Mouse (Mus musculus) limb, embryonic 11.5 days (tissue): ENCODE measurements around the gene Med29. TPM values are rescaled to one million over a fixed set of nuclear protein-coding genes. Genes with fewer than 3 reads are reported as not detected.

Experiments
- ATAC-seq: fragments of 200-750 bp; cut with Nextera tagmentation; 2 replicates; pipeline ENCODE4 v1.8.0; 2017; ENCODE audit warnings: low read depth; ENCODE audit not compliant: insufficient number of reproducible peaks, low FRiP score, low TSS enrichment
- DNase-seq: peaks from one replicate; pipeline ENCODE4 v3.0.0-alpha.2; 2015; ENCODE audit warnings: low spot score
- H3K27ac ChIP-seq: fragments of 300-500 bp; sonication (generic); replicated peaks from 2 replicates; pipeline ENCODE4 v1.5.1; 2014; ENCODE audit warnings: low read depth, mild to moderate bottlenecking, low read length
- H3K27me3 ChIP-seq: fragments of 300-500 bp; sonication (generic); 2 replicates; pipeline ENCODE4 v1.6.1; 2014; ENCODE audit warnings: mild to moderate bottlenecking, low read length, mixed read lengths; ENCODE audit not compliant: control insufficient read depth, insufficient read depth
- H3K36me3 ChIP-seq: fragments of 300-500 bp; sonication (generic); 2 replicates; pipeline ENCODE4 v1.6.1; 2014; ENCODE audit warnings: mild to moderate bottlenecking, low read length, moderate library complexity, mixed read lengths; ENCODE audit not compliant: control insufficient read depth, insufficient read depth
- H3K4me1 ChIP-seq: fragments of 300-500 bp; sonication (generic); 2 replicates; pipeline ENCODE4 v1.6.1; 2014; ENCODE audit warnings: low read length, mixed read lengths; ENCODE audit not compliant: control insufficient read depth, insufficient read depth
- H3K4me2 ChIP-seq: fragments of 300-500 bp; sonication (generic); 2 replicates; pipeline ENCODE4 v1.6.1; 2014; ENCODE audit warnings: low read depth, mild to moderate bottlenecking, moderate library complexity; ENCODE audit not compliant: severe bottlenecking
- H3K4me3 ChIP-seq: fragments of 300-500 bp; sonication (generic); 2 replicates; pipeline ENCODE4 v1.5.1; 2014; ENCODE audit warnings: low read depth, low read length
- H3K9ac ChIP-seq: fragments of 300-500 bp; sonication (generic); 2 replicates; pipeline ENCODE4 v1.6.1; 2014; ENCODE audit warnings: mild to moderate bottlenecking, low read length
- H3K9me3 ChIP-seq: fragments of 300-500 bp; sonication (generic); 2 replicates; pipeline ENCODE4 v1.6.1; 2016; ENCODE audit warnings: low read length; ENCODE audit not compliant: control insufficient read depth
- WGBS: fragments of 180-500 bp; shearing (Covaris S2); extraction: QIAGEN DNeasy Blood & Tissue Kit; methylation state at CpG from one replicate; pipeline ENCODE4 v1.1.7; 2014; 5-methylcytosine and 5-hydroxymethylcytosine counted together
- polyA plus RNA-seq: library from polyadenylated mRNA; unstranded; fragments of >200 nt; fragmentation: Nextera tagmentation; extraction: Ambion mirVana; gene quantifications from 2 replicates; pipeline ENCODE4 v1.2.1, GENCODE M21; 2014

The Med29 gene
- polyA plus RNA-seq, 1 experiment from 2014 or later: 53.5 TPM

DNA sequence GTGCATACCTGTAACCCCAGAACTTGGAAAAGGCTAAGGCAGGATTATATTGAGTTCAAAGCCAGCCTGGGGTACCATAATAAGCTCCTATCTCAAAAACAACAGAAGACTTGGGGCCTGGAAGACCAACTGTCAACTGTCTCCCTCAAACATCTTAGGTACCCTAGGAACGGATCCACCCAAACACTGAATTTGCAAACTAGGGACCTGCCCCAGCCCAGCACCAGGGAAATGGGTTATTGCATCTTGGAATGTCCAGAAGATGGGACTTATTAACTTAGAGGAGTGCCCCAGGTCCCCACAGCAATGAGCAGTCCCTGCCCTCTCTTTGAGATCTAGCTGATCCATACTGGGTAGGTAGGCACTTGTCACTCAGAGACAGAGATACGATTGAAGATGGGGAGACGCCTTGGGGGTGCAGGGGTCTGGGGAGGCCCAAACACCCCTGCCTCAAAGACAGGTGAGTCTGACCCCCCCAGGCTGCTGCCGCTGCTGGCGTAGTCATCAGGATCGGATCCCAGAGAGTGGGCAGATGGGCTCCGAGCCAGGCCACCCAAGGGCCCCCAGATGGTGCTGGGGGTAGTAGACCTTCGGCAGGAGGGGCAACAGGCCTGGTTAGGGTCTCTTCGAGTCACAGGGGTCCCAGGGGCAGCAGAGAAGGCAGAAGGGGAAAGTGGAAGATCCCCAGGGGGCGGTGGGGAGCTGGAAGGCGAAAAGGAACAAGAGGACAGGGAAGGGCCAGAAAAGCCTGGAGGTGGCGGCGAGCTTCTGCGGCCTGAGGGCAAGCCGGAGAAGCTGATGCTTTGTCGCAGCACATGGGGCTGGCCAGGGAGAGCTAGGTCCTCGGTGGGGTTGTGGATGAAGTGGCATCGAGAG is 15.1 kb downstream of the Med29 start:
- H3K27ac ChIP-seq: no peak overlapping the region
- ATAC-seq (no peak), DNase-seq (no peak)
- H3K4me3 ChIP-seq: peak overlapping the region; percentile 64
- no peaks in the 10 kb centered on the region for H3K36me3 ChIP-seq
- WGBS: 75% methylated on average over 18 of the region's 18 CpGs
- H3K9me3 ChIP-seq: no peaks in the 10 kb centered on the region
- H3K4me2 ChIP-seq: peak overlapping the region; percentile 96
- H3K9ac ChIP-seq: no peak overlapping the region
- peaks cover 42% of the 10 kb centered on the region for H3K4me1 ChIP-seq
- no peaks in the 10 kb centered on the region for H3K27me3 ChIP-seq

DNA sequence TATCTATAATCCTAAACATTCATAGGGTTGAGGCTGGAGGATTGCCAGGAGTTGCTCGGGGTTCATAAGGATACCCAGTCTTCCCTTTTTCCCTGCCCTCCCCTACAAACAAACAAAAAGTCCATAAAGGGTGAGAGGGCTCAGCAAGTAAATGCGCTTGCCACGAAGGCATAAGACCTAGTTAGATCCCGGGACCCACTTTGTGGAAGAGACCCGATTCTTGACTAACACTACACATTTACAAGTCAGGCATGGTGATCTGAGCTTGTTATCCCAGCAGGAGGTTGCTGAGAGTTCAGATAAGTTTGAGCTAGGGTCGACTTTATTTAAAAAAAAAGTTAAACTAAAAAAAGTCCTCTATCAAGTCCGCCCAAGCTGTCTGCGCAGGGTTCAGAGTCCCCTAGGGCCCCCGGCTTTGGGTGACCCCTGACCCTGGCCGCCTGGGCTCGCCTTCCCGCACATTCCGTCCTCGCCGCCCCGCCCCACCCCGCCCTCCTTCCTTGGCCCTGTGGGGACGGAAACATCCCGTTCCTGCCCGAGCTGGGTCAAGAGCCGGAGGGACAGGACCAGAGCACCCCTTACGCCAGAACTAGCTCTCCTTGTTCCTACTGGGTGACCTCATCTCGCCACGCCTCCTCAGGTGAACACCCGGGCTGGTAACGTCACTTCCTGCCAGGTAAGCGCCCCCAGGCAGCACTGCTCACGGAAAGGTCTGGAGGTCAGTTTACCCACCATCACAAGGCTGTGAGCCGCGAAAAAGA is 16.3 kb downstream of the Med29 start:
- no peak for ATAC-seq
- Histone ChIP-seq H3K27me3 (no peaks in the 10 kb centered on the region), H3K36me3 (no peaks in the 10 kb centered on the region), H3K9ac (peak overlapping the region; percentile 57), H3K4me1 (peaks cover 31% of the 10 kb centered on the region), H3K27ac (peak overlapping the region; percentile 96), H3K4me3 (peak overlapping the region; percentile 30), H3K9me3 (no peaks in the 10 kb centered on the region), H3K4me2 (peak overlapping the region; percentile 74)
- WGBS: 2% methylated on average over 30 of the region's 30 CpGs
- peak; percentile 74 for DNase-seq

DNA sequence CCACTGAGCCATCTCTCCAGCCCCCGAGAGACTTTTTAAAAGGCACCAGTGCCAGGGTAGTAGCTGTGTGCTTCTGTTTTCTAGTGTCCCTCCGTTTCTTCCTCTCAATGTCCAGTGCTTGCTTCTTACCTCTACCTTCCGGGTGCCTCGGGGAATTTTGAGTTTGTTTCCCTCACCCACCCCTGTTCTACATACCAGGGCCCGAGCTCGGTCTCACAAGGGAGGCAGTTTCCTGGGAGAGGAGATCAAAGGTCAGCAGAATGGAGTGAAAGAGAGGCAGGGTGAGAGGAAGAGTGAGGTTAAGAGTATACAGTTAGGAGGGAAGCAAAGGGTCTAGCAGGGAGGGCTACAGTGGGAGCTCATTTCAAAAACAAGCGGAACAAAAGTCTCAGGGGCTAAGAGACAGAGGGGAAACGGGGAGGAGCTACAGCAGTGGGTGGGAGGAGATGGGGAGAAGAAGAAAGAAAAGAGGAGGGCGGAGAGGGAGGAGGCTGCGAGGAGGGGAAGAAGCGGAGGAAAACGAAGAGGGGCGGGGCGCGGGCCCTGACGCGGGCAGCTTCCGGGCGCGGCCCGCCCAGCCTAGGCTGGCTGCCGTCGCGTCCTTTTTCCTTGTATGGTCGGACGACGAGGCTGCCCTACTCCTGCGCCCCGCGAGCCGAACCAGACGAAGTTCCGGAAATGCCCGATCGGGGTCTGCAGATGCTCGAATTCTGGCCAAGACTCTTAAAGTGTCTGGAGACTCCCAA is 17.2 kb downstream of the Med29 start:
- peak; percentile 45 for ATAC-seq
- Histone ChIP-seq H3K4me2 (peak overlapping the region; percentile 74), H3K27ac (peak overlapping the region; percentile 96), H3K27me3 (no peaks in the 10 kb centered on the region), H3K4me3 (peak overlapping the region; percentile 30), H3K36me3 (no peaks in the 10 kb centered on the region), H3K9ac (peak overlapping the region; percentile 57), H3K9me3 (no peaks in the 10 kb centered on the region), H3K4me1 (peaks cover 33% of the 10 kb centered on the region)
- DNase-seq: peak; percentile 93
- 2% methylated on average over 29 of the region's 36 CpGs for WGBS

DNA sequence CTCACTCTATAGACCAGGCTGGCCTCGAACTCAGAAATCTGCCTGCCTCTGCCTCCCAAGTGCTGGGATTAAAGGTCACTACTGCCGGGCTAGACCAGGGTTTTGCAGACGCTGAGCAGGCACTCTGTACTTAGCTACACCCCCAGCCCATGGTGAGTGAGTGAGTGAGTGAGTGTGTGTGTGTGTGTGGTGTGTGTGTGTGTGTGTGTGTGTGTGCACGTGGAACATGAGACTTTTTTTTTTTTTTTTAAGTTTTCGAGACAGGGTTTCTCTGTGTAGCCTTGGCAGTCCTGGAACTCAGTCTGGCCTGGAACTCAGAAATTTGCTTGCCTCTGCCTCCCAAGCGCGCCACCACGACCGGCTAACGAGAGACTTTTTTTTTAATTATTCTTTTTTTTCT is 17.9 kb downstream of the Med29 start:
- H3K4me3 ChIP-seq: no peak overlapping the region; the same call in 1 of the 2 replicates
- H3K27ac ChIP-seq: peak overlapping the region; percentile 96
- WGBS: 81% methylated on average over 10 of the region's 10 CpGs

DNA sequence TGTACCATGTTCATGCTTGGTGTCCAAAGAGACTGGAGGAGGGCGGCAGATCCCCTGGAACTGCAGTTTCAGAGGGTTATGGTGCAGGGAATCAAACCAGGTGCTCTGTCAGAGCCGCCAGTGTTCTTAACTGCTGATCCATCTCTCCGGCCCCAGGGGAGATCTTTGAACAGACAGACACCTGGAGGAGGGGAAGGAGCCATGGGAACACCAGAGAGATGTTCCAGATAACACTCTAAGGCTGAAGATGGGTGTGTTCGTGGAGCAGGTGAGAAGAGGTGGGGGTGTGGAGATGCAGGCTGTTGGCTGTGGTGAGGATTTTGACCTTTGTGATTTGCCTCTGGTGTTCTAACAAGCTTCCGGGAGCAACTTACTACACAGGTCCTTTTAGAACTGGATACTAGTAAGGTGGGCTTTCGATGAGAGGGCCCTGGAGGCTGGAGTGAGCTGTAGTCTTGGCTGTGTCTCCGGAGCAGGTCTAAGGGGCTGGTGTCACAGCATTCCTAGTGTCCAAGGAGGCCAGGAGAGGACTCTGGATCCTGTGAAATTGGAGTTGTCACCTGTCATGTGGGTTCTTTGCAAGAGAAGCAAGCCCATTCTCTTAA is 18.5 kb downstream of the Med29 start:
- Histone ChIP-seq H3K4me3 (no peak overlapping the region), H3K4me2 (no peak overlapping the region), H3K27me3 (no peaks in the 10 kb centered on the region), H3K9ac (no peak overlapping the region), H3K27ac (no peak overlapping the region), H3K9me3 (no peaks in the 10 kb centered on the region), H3K4me1 (peaks cover 30% of the 10 kb centered on the region), H3K36me3 (no peaks in the 10 kb centered on the region)
- ATAC-seq (no peak), DNase-seq (no peak)
- 81% methylated on average over 7 of the region's 7 CpGs for WGBS

More for the DNA sequence above, 17.9 kb downstream of the Med29 start:
- Histone ChIP-seq H3K9me3 (no peaks in the 10 kb centered on the region), H3K4me2 (peak overlapping the region; percentile 74; the same call in 1 of the 2 replicates), H3K9ac (peak overlapping the region; percentile 57; the same call in 1 of the 2 replicates), H3K4me1 (peaks cover 34% of the 10 kb centered on the region), H3K27me3 (no peaks in the 10 kb centered on the region), H3K36me3 (no peaks in the 10 kb centered on the region)
- DNase-seq (no peak), ATAC-seq (no peak)

DNA sequence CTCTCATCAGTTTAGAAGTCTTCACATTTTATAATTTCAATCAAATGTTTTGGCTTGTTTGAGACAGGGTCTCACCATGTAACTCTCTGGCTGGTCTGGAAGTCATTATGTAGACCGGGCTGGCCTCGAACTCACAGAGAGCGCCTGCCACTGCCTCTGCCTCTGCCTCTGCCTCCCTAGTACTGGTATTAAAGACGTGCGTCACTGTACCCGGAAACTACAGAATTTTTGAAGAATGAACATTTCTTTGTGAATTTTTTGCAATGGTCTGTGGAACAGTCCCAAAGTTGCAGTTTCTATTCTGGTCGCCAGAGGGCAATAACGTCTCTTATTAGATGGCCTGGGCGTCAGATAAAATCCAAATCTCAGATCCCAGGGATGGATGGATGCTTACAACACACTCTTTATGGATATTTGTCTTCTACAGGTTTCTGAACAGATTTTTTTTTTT is 19.4 kb downstream of the Med29 start:
- no peaks in the 10 kb centered on the region for H3K27me3 ChIP-seq
- H3K9ac ChIP-seq: peak overlapping the region; percentile 52
- H3K4me3 ChIP-seq: peak overlapping the region; percentile 81
- peak; percentile 7; the same call in 1 of the 2 replicates for ATAC-seq
- H3K9me3 ChIP-seq: no peaks in the 10 kb centered on the region
- H3K4me2 ChIP-seq: peak overlapping the region; percentile 47
- 0 out of 2 replicates have a peak overlapping the region, but pooled peaks have one; percentile 47 for H3K27ac ChIP-seq
- WGBS: under 1% methylated on average over 9 of the region's 9 CpGs
- no peaks in the 10 kb centered on the region; the same call in 1 of the 2 replicates for H3K36me3 ChIP-seq
- peaks cover 23% of the 10 kb centered on the region for H3K4me1 ChIP-seq
- DNase-seq: peak; percentile 87

DNA sequence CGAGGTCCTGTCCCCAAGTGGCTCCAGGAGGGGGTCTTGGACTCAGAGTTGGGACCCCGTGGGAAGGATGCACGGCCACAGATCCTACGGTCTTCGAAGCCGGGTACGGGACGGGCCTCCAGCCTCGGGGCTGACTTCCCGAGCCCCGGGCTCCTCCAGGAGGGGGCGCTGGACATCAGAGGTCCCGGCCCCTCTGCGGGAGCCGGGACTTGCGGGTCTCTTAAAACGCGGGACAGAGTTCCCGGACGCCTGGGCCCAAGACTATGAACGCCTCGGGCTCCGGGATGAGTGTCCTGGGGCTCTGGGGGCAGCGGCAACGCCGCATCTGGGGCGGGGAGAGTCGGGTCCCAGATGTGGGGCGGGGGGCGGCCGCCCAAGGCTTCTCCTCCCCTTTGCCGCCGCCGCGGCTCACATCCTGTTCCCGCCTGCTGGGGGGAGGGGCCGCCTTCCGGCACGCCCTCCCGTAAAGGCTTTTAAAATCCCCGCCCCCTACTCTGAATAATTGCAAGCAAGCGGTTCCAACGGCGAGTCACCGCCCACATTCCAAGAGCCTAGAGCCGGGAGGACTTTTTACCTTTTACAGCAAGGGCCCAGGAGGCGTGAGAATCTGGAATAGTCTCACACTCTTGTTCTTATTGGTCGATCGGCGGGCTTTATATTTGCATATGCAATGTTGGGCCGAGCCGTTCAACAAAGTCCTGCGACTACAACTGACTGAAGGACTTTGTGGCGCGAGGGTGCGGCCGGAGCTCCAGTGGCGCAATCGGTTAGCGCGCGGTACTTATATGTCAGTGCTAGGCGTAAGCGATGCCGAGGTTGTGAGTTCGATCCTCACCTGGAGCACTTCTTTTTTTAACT is 20.0 kb downstream of the Med29 start, which contains the start of gene Plekhg2:
Gene Plekhg2 (minus strand): TSS at position 349 of the 858 bp plus-strand sequence.
- peak within 1 kb of the TSS; percentile 81 for H3K4me3 ChIP-seq
- under 1% methylated on average over 54 of the region's 66 CpGs for WGBS
- ATAC-seq: peak; percentile 87
- peaks cover 5% of the 10 kb centered on the region; the same call in 1 of the 2 replicates for H3K36me3 ChIP-seq
- DNase-seq: peak; percentile 100
- peak within 1 kb of the TSS; percentile 95 for H3K4me2 ChIP-seq
- peaks cover 17% of the 10 kb centered on the region for H3K4me1 ChIP-seq
- H3K9me3 ChIP-seq: no peaks in the 10 kb centered on the region
- peak within 1 kb of the TSS; percentile 94 for H3K27ac ChIP-seq
- H3K27me3 ChIP-seq: no peaks in the 10 kb centered on the region
- H3K9ac ChIP-seq: peak within 1 kb of the TSS; percentile 96
